Mouse (Mus musculus) liver, adult 2 months (tissue): ENCODE results near the gene Igsf9b. TPM values are rescaled to one million over a fixed set of nuclear protein-coding genes. Genes with fewer than 3 reads are reported as not detected.

Source experiments
- DNase-seq: peaks from one replicate; pipeline ENCODE4 v3.0.0-alpha.2; 2011; ENCODE audit warnings: low read depth, low spot score; ENCODE audit errors: extremely low read depth
- H3K27ac ChIP-seq: fragments of 200-500 bp; replicated peaks from 2 replicates; pipeline ENCODE4 v1.5.1; 2012; ENCODE audit warnings: low read depth, mild to moderate bottlenecking, control low read depth, inconsistent platforms, low read length; ENCODE audit not compliant: insufficient read depth
- H3K27me3 ChIP-seq: fragments of 200-500 bp; 2 replicates; pipeline ENCODE4 v1.6.1; 2012; ENCODE audit warnings: mild to moderate bottlenecking, moderate library complexity, low read length, inconsistent platforms; ENCODE audit not compliant: control insufficient read depth, insufficient read depth
- H3K36me3 ChIP-seq: fragments of 200-500 bp; 2 replicates; pipeline ENCODE4 v1.6.1; 2012; ENCODE audit warnings: low read length, inconsistent platforms; ENCODE audit not compliant: control insufficient read depth, insufficient read depth
- H3K4me1 ChIP-seq: fragments of 200-500 bp; 2 replicates; pipeline ENCODE4 v1.6.1; 2011; ENCODE audit warnings: low read length; ENCODE audit not compliant: control insufficient read depth, insufficient read depth
- H3K4me3 ChIP-seq: fragments of 200-500 bp; 2 replicates; pipeline ENCODE4 v1.5.1; 2011; ENCODE audit warnings: low read depth, mild to moderate bottlenecking, control low read depth, low read length, moderate library complexity; ENCODE audit not compliant: insufficient read depth
- H3K79me2 ChIP-seq: fragments of 200-500 bp; 2 replicates; pipeline ENCODE4 v1.6.1; 2012; ENCODE audit warnings: inconsistent platforms, mild to moderate bottlenecking, low read length, moderate library complexity; ENCODE audit not compliant: control insufficient read depth, insufficient read depth
- H3K9ac ChIP-seq: fragments of 200-500 bp; 2 replicates; pipeline ENCODE4 v1.6.1; 2012; ENCODE audit warnings: low read depth, mild to moderate bottlenecking, control low read depth, inconsistent platforms, low read length
- CTCF ChIP-seq: fragments of 200-500 bp; IDR thresholded peaks from 2 replicates; pipeline ENCODE4 v1.5.1; 2011; ENCODE audit warnings: low read depth, low read length, control low read depth
- POLR2A ChIP-seq: fragments of 200-500 bp; IDR thresholded peaks from 2 replicates; pipeline ENCODE4 v1.6.1; 2011; ENCODE audit warnings: low read length, control low read depth; ENCODE audit not compliant: insufficient read depth; ENCODE audit errors: extremely low read depth
- WGBS: fragments of 180-500 bp; shearing (Covaris S2); methylation state at CpG from one replicate; pipeline ENCODE4 v1.1.7; 2018; 5-methylcytosine and 5-hydroxymethylcytosine counted together
- polyA plus RNA-seq: library from polyadenylated mRNA; depleted of rRNA; stranded (reverse); fragments of >200 nt; gene quantifications from 2 replicates; pipeline ENCODE4 v1.2.3, GENCODE M21; 2012
- total RNA-seq: library from RNA; depleted of rRNA; stranded (reverse); fragments of >200 nt; gene quantifications from 2 replicates; pipeline ENCODE4 v1.2.3, GENCODE M21; 2014

Igsf9b gene
- total and polyA plus RNA-seq, 2 experiments = under 0.01 TPM; not detected in 1

DNA sequence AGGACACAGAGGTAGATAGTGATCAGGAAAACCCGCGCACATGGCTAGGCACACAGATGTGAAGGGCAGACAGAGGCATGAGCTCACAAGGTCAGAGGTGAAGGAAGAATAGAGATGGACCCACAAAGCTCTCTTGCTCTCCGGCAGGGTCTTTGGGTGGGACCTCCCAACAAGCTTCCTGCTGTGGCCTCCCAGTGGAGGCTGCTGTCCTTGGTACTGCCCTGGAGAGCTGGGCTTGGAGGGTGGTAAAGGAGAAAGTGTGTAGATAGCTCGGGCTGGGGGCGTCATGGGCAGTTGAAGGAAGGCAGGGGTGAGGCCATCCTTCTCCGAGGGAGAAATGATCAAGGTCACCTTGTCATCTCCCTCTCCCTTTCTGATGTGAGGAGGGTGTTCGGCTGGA, 9.0 kb downstream of the Igsf9b start:
- Histone ChIP-seq H3K27ac (no peak overlapping the region), H3K27me3 (no peaks in the 10 kb centered on the region), H3K36me3 (no peaks in the 10 kb centered on the region), H3K4me3 (no peak overlapping the region), H3K79me2 (no peaks in the 10 kb centered on the region), H3K4me1 (no peaks in the 10 kb centered on the region), H3K9ac (no peak overlapping the region)
- TF ChIP-seq POLR2A = no peak
- 28% methylated on average over 7 of the region's 7 CpGs for WGBS
- DNase-seq = no peak

DNA sequence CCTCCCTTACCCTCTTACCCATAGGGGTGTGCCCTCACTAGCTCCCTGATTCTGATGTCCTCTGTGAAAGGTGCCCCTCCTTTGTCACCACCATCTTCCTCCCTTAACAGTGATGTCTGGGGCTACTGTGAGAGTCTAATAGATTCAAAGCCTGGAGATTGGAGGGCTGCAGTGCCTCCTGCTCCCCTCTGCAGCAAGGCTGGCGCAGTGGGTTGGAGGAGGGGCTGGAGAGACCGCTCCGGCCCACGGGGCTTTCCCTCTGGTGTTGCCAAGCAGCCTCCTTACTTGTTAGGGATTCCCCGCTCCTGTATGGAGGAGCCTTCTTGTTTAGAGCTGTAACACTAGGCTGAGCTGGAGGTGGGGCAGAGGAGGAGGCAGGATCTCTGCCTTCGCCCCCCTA, 9.6 kb downstream of the Igsf9b start:
- no peaks in the 10 kb centered on the region for H3K36me3 ChIP-seq
- H3K4me3 ChIP-seq = no peak overlapping the region
- 56% methylated on average over 6 of the region's 6 CpGs for WGBS
- no peaks in the 10 kb centered on the region for H3K27me3 ChIP-seq
- DNase-seq = no peak
- no peak overlapping the region for H3K9ac ChIP-seq
- TF ChIP-seq POLR2A (no peak), CTCF (no peak)
- H3K4me1 ChIP-seq = no peaks in the 10 kb centered on the region
- H3K79me2 ChIP-seq = no peaks in the 10 kb centered on the region
- H3K27ac ChIP-seq = no peak overlapping the region

DNA sequence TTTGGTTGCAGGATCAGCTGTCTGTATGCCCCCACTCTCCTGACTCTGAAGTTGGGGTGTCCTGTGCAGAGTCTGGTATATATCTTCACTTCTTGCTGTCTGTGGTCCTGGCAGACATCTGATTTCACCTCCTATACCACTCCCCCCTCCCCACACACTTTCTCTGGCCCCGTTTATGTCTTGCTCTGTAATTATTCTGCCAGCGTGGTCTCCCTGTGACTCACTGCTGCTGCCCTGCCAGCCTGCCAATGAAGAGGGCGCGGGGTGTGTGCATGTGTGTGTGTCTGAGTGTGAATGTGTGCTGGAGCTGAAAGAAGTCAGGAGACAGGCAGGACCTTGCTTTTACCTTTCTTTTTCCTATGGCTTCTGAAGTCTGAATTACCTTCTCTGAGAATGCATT, 11.0 kb downstream of the Igsf9b start:
- H3K79me2 ChIP-seq = no peaks in the 10 kb centered on the region
- H3K4me3 ChIP-seq = no peak overlapping the region
- H3K27ac ChIP-seq = no peak overlapping the region
- no peaks in the 10 kb centered on the region for H3K36me3 ChIP-seq
- no peaks in the 10 kb centered on the region for H3K4me1 ChIP-seq
- TF ChIP-seq CTCF (no peak), POLR2A (no peak)
- no peak for DNase-seq
- H3K27me3 ChIP-seq = no peaks in the 10 kb centered on the region
- H3K9ac ChIP-seq = no peak overlapping the region
- 69% methylated on average over 4 of the region's 4 CpGs for WGBS

DNA sequence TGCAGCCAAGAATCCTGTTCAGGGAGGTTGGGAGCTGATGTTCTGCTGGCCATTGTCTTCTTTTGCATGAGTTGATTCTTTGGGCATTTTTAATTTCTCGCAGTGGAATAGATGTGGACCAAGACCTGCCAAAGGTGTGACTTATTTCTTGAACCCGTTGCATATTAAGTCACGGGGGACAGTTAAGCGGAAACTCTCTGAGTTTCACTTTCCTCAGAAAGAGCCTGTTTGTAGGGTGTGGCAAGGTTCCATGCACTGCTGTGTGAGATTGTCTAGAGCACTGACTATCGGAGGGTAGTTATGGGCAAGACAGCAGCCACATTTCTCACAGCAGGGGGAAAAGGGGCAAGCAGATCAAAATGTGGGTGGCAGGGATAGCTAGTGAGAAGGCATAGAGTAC, 14.4 kb downstream of the Igsf9b start:
- Histone ChIP-seq H3K79me2 (no peaks in the 10 kb centered on the region), H3K4me3 (no peak overlapping the region), H3K4me1 (no peaks in the 10 kb centered on the region), H3K27me3 (no peaks in the 10 kb centered on the region), H3K27ac (no peak overlapping the region), H3K36me3 (no peaks in the 10 kb centered on the region), H3K9ac (no peak overlapping the region)
- TF ChIP-seq CTCF = no peak
- TF ChIP-seq POLR2A = no peak
- DNase-seq = no peak
- 85% methylated on average over 5 of the region's 5 CpGs for WGBS

DNA sequence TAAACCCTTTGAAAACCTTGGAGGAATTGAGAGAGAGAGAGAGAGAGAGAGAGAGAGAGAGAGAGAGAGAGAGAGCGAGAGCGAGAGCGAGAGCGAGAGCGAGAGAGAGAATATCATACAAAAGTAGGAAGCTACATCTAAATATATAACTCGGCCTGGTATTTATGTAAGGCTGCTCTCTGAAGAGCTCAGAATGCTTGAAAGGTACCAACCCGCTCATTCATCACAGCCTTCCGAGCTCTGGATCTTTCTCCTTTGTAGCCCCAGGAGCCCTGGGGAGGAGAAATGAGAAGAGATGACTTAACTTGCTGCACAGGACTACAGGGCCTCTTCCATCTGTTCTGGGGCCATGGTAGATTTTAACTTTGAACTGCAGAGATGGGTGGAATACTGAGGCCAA, 22.3 kb downstream of the Igsf9b start:
- TF ChIP-seq POLR2A (no peak), CTCF (no peak)
- no peaks in the 10 kb centered on the region for H3K4me1 ChIP-seq
- no peak overlapping the region for H3K9ac ChIP-seq
- no peaks in the 10 kb centered on the region for H3K27me3 ChIP-seq
- no peak overlapping the region for H3K4me3 ChIP-seq
- H3K27ac ChIP-seq = no peak overlapping the region
- H3K36me3 ChIP-seq = no peaks in the 10 kb centered on the region
- DNase-seq = no peak
- no peaks in the 10 kb centered on the region for H3K79me2 ChIP-seq
- WGBS = 88% methylated on average over 8 of the region's 8 CpGs

DNA sequence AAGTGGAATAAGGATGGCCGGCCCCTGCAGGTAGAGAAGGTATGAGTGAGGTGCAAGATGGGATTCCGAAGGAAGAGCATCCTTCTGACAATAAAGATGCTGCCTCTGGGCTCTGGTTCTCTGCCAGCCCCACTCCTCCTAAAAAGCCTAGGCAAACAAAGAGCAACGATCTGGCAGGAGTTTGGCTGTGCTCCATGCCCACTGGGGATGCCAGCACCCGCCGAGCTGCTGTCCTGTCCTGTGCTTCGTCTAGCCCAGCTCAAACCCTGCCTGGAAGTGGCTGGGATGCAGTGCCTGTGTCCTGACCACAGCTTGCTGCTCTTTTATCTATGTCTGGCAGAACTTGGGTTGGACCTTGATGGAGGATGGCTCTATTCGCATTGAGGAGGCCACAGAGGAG, 23.3 kb downstream of the Igsf9b start:
- H3K4me1 ChIP-seq = no peaks in the 10 kb centered on the region
- H3K36me3 ChIP-seq = no peaks in the 10 kb centered on the region
- no peak for TF ChIP-seq CTCF
- no peak for TF ChIP-seq POLR2A
- H3K9ac ChIP-seq = no peak overlapping the region
- 77% methylated on average over 7 of the region's 7 CpGs for WGBS
- no peak overlapping the region for H3K4me3 ChIP-seq
- DNase-seq = no peak
- no peak overlapping the region for H3K27ac ChIP-seq
- no peaks in the 10 kb centered on the region for H3K27me3 ChIP-seq
- no peaks in the 10 kb centered on the region for H3K79me2 ChIP-seq
